Mouse (Mus musculus) R1 (cell line): ENCODE measurements around the gene Med13l.

Experiments used
- DNase-seq: peaks from one replicate; pipeline ENCODE4 v3.0.0-alpha.2; 2018; ENCODE audit warnings: low read depth, low spot score

The Med13l gene

DNA sequence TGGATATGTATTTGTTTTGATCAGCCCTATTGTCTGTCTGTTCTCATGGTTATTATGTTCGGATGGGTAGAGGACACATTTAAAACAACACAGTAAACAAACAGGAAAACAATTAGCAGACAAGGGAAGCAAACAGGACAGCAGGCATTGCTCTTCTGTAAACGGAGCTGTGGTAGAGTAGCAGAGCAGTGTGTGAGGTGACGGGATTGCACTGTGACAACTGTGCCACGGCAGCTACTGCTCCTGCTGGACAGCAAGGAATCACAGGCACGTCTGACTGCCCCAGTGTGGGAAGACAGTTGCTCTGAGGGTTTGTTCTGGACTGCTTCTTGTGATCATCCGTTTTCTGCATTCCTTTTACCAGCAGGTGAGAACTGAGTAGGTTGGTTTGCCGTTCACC, 94.9 kb downstream of the Med13l start:
- no peak for DNase-seq

DNA sequence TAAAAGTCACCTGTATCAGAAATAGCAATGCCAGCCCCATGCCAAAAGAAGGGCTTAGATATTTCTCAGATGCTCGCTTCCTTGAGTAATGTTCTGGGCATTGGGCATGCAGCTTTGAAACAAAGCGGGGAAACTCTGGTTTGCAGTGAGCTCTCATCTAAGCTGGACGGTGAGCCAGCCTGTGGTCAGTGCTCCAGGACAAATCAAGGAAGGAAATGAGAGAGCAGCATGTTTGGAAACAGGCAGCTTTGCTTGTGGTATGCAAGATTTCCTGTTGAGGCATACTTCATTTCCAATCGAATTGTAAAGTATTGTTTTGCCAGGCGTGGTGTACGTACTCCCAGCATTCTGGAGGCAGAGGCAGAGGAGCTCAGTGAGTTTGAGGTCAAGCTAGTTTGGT, 95.5 kb downstream of the Med13l start:
- no peak for DNase-seq

DNA sequence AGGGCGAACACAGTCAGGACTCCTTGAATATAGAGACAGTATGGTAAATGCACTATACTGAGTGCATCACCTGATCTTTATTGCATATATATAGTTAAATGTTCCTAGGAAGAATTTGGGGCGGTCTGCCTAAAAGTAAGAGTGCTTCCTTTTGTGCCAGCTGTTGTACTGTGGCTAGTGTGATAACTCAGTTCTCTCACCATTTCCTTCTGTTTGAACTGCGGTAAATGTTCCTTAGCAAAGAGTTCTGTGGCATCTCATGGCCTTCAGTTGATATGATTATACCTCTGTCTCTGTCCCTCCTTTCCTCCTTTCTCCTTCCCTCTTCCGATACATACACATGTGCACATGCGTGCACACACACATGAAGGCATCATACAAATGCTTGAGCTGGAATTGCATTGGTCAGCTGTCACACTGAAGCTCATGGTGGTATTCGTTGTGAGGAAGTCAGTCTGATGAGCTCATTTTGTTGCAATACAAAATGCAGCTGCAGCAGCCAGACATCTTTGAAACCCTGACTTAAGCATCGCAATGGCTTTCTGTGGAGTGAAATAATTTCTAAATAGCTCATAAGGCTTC, 97.9 kb downstream of the Med13l start:
- DNase-seq, result no peak

DNA sequence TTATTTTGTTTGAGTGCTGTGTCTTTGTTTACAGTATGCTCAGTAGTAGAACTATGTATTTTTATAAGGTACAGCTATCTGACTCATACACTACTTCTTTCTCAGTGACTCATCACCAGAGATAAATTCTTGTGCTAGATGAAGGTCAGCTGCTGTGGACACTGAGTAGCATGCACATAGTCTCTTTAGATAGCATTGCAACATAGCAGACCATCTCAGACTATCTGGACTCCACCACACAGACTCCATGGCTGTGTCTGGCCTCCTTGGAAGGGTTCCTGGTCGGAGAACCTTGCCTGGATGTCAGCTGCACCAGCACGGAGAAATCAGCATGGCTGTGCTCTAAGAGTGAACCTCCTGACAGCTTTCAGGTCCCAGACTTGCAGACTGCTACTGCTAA, 99.2 kb downstream of the Med13l start:
- DNase-seq, result no peak

DNA sequence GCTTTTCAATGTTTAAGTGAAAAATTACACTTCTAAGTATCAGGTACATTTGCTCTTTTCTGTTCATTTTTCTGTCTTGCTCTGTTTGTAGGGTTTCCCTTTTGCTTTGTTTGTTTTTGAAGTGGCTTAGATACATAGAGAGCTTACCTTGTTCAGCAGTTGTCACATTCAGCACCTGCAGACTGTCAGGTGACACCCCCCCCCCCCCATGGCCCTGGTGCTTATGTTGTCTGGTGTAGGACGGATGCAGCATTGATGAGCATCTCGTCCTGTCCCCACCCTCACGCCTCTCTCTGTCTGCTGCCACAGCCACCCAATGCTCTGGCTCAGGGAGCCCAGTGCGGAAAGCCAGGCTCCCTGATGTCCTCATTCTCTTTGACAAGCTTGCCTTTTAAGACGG, 101.3 kb downstream of the Med13l start:
- no peak for DNase-seq

DNA sequence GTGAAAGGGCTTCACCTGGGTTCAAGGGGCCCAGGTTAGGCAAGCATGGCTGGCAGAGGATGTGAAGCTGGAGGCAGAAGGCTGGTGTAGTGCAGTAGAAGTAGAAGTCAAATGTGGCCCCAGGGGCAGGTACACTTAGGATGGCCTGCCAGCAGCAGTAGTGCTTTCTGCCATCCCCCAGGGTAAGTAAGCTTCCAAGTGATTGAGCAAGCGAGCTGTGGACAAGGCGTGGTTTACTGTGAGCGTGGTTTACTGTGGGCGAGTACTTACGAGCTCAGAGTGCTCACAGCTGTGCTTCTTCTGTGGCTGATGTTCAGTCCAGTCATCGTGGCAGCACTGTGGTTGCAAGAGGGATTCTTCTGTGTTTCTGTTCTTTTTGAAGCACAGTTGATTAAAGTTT, 103.5 kb downstream of the Med13l start:
- DNase-seq, result no peak

DNA sequence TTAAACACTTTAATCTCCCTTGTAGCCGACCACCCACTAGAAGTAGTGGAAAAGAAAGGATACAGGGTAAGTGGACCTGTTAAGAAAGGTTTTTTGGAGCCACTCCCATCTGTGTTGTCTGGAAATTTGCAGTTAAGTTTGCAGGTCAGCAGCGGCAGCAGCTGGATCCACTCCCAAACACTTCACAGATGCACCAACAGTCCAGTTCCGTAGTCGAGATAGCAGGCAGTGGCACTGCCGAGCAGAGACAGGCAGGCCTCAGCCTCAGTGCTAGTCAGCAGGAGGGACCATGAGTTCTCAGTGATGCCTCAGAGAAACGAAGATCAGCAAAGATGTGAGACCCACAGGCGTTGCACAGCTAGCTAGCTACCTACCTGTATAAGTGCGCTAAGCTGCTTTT, 104.5 kb downstream of the Med13l start:
- no peak for DNase-seq

DNA sequence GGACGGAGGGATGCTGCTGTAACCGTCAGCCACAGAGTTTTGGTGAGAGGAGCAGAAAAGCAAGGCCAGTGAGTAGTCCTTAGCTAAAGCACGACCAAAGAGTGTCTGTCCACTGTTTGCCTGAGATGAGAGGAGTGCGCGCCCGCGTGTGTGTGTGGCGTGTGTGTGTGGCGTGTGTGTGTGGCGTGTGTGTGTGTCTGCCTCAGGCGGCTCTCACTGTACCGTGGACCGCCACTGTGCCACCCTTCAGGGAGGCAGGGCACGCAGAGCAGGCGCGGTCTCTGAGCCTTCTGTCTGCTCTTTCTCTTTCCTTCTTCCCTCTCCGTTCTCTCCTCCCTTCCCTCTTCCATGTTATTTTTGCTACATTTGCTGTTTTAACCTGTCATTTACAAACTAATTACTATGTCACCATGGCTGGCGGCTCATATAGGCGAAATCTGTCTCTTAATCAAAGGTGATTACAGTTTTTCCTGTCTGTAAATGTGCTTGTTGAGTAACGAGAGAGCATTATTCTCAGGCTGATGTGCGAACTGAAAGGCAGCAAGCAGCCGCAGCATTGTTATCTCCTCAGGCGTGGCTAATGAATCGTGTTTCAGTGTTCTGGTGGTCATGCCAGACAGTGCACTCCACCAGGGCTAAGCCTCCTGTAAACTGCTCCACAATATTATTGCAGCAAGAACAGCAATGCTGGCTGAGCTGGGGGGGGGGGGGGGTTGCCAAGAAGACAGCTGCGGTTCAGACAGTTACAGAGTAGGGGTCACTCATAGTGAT, 106.1 kb downstream of the Med13l start:
- DNase-seq, result no peak

DNA sequence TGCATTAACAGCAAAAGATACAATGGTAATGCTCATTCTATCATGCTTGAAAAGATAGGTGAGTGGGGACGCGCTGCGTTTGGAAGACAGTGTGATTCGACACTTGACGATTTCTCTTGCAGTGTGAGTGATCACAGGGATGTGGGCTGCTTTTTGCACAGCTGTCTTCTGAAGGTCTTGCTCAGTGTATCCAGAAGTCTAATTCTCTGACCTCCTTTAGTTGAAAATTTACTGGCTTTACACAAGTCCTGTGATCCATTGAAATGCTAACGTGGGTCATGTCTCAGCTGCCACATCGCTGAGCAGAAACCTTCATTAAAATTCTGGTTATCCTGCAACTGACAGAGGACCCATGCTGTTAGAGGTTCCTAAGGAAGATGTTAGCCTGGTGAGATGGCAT, 107.4 kb downstream of the Med13l start:
- no peak for DNase-seq

DNA sequence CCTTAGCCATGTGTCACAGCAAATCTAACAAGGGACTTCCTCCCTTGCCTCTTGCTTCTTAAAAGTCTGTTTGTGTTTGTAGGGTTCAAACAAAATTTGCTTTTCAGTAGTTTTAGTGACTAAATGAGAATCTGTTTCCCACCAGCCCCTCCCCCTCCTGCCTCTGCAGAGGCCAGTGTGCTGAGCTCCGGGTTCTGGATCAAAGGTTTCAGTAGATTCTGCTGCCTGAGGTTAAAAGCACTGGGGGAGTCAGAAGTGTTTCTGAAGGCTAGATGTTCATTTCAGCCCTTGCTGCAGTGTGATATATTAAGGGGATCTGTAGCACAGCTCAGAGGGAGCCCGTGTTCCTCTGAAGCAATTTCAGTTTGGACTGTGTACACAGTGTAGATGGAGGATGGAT, 108.5 kb downstream of the Med13l start:
- no peak for DNase-seq

DNA sequence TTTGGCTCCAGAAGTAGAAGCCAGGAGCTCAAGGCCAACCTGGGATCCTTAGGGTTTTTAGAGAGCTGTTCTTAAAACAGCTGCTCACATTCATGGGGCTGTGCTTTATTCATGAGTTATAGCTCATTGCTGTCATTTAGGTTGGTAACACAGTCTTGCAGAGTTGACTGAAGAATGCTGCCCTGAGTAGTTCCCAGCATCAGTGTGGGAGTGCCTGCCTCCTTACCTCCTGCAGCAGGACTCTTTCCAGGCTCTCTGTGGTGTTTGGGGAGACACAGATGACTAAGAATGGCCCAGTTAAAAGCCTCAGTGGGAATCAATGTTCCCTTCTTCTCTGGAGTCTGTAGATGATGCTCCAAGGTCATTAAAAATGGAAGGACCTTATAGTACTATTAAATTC, 111.6 kb downstream of the Med13l start:
- no peak for DNase-seq

DNA sequence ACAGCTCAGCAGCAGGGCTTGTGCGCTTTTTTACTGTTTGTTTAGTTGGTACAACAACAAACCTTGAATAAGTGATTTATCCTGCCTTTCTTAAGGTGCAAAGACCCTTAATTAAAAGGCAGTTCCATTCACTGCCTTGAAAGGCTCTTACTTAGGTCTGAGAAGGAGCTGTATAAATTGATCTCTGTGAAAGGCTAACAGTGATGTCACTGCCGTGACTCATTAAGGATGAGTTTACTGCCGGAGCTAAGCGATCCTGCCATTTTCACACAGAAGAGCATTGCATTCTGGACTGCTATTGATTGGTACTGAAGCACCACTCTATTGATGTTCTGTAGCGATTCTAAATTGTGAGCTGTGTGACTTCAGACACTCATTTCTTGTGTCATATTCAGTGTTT, 113.4 kb downstream of the Med13l start:
- no peak for DNase-seq

DNA sequence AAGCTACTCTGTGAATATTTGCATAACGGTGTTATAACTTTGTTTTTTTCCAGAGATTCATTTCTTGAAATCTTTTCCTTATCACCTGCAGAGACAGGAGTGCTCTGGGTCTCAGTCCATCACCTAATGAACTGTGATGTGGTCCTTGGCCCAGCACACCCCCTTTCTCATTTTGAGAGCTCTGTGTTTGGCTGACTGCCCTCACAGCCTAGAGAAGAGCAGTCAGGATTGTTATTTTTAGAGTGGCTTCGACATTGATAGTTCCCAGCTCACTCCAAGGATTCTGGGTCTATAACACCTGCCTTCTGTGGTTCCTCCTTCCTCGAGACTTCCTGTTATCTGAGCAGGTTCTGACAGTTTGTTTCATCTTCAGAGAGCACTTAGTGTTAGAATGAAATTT, 113.8 kb downstream of the Med13l start:
- DNase-seq, result no peak

DNA sequence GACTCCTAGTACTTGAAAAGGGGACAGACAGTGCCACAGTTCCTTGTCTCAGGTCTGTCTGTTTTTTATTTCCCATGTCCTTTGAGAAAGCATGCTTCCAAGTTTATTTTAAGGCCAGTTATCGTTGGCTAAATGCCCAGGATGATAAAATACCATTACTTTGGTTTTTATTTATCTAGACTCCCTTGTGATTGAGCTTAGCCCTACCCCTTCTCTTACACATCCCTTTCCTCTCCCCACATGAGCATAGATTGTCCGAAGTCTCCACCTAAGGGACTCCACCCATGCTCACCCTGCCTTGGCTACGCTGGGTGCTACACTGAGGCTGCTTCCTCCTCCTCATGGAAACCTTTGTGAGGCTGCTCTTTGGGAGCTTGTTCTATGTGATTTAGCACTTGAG, 115.2 kb downstream of the Med13l start:
- no peak for DNase-seq

DNA sequence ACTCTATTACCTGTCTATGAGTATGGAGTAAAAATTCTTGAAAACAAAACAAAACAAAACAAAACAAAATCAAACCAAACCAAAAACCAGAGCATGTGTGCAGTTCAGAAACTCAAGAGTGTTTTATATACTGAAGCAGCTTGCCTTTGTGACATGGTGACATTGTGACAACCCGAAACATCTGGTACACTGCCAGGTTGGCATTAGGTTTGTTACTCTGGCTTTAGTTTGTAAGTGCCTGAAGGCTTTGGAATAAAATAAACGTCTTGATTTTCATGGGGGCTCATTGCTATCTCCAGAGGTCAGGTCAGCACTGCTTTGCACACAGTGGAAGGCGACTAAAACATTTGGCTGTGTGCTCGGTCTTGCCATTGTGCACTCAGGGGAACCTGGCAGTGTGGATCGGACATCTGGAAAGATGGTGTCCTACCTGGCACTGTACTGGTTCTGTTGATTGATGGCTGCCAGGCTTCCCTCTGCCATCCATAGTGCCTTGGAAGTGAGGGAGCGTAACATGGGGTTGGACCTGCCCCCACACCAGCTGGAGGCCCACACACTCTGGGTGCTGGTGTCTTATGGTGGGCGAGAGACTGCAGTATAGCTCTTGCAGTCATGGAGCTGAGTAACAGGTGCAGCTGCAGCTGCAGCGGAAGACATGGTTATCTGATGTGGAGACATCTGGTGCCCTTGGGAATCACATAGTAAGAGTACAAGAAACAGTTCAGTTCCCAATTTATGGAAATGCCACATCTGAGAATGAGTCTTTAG, 115.9 kb downstream of the Med13l start:
- DNase-seq, result no peak

DNA sequence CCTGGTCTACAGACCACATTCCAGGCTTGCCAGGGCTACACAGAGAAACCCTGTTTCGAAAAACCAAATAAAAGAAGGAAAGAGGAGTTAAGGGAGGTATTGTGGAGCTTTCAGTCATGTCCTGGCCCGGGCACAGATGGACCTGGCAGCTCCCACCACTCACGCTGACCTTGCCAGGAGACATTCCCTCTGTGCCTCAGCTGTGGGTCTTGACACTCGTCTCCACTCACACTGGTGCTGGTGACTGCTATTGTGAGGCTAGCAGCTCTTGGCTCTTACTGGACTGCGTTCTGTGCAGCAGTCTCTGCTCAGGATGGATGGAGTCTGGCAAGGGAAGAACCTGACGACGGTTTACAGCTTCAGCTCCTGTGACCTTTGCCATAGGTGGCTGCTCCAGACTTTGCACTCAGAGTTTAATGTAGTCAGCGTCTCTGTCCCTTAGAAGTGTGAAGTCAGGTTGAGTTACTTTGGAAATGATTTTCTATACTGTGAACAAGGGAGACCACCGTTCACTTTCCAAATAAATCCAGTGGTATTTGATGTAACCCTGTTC, 118.9 kb downstream of the Med13l start:
- DNase-seq, result no peak

DNA sequence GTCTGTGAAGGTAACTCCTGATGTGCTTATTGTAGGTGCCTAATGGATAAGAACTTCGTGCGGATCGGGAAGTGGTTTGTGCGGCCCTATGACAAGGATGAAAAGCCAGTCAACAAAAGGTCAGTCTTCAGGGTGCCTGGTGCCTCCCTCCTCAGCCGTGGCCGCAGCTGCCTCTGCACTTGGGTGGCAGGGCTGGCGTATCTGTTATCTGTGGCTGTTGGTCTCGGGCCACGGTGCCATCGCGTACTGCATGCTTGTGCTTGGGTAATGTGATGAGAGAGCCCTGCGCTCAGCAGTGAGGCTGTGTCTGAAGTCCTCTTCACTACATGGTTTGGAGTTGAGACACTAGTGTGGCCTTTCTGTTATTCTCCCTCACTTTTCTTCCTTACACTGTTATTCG, 120.4 kb downstream of the Med13l start:
- DNase-seq, result no peak

DNA sequence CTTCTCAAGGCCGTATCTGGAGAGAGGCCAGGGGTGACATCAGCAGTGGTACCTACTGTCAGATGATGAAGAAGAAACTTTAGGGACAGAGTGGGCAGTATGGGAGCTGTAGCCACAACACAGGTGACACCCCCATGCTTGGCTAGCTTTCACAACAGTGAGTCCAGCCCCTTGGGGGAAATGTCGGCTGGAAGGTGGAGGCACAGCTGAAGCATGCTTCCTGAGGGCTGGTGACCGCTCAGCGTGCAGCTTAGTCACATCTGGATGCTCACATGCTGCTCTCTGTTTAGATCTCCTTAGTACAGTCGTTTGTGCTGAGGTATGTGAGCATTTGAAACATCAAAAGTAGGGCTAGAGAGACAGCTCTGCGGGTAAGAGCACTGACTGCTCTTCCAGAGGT, 121.5 kb downstream of the Med13l start:
- no peak for DNase-seq

DNA sequence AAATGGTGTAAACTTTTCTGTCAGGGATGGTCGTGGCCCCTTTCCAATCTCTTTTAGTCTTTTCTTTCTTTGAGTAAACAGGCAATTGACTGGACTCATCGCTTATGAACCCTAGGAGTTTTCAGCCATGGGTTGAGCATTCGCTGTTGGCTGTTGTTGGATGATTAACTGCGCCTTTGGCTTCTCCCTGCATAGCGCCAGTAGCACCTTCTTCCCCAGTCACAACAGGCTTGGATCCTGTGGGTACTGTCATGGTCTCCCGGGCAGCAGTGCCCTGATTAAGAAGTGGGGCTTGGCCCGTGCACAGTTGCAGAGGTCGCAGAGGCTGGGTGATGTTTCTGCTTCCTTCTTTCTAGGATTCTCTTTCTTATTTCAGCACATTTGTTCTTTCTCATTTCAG, 124.7 kb downstream of the Med13l start:
- no peak for DNase-seq

DNA sequence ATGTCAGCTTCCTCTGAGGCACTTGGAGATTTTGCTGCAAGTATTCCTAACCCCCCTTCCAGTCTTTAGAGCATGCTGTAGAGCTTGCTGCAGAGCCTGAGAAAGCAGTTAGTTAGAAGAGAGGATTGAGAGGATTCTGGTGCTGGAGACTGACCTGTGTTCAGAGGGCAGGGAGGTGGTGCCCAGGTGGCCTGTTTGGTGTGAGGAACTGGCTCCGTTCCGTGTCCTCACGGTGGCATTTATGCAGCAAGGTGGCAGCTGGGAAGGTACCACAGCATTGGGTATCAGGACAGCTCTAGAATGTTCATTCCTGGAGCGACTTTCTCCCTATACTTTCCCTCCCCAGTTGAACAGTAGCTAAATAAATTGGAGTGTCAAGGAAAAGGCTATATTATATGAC, 125.5 kb downstream of the Med13l start:
- no peak for DNase-seq

DNA sequence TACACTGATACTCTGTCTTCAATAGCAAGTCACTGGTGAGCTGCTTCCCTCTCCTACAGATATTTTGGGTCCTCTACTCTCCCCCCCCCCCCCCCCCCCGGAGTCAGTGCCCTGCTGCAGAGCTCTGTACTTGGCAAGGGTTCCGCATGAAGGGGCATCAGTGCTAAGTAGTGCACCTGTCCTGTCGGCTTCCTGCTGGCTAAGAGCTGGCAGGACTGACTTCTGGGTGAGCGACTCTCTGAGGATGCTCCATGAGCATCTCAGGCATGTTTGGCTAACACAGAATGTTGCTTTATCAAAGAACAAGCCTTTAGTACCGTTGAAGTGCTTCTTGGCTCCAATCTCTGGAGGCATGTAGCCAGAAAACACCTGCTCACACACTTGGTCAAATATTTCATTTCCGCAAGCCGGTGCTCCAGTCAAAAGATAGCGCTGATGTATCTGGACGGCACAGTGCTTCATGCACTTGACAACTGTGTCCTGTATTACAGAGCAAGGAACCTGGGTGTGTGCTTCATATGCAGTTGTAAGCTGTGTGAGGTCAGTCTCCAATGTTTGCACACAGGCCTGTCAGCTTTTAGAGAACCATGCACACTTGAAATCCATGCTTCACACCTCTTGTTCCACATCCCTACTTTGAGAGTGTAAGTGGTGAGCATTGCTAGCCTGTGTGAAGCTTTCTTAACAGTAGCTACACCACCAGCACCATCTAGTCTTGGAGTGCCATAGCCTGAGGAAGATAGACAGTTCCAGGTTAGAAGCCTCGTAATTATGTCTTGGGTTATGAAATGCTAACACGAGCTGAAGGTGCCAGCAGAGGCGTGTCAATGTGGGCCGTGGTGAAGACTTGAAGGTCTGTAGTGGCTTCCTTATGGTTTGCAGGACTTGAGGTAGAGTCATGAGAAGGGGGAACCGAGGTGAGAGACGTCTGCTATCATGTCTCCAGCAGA, 128.7 kb downstream of the Med13l start:
- DNase-seq, result no peak
